Mouse (Mus musculus): ENCODE measurements around the gene Cntn6.

Gene Cntn6

GRCm38 (mm10) chr6:104492490-104493431 lies at the start of gene Cntn6:
Gene Cntn6 (plus strand): TSS chr6:104492790.
- no peak for DNase-seq (ENCODE audit: low spot score in 2 of 2)

- no peak for DNase-seq (ENCODE audit: low spot score in 2 of 2)
Measured at GRCm38 (mm10) chr6:104443731-104444130, 48.9 kb upstream of the Cntn6 start.

- no peak for DNase-seq (ENCODE audit: low spot score in 2 of 2)
Measured at GRCm38 (mm10) chr6:104470706-104471105, 21.9 kb upstream of the Cntn6 start.

GRCm38 (mm10) chr6:104479242-104479641 lies 13.3 kb upstream of the Cntn6 start:
- no peak for DNase-seq (ENCODE audit: low spot score in 2 of 2)

- no peak for DNase-seq (ENCODE audit: low spot score in 2 of 2)
Measured at GRCm38 (mm10) chr6:104493459-104493858, 869 bp downstream of the Cntn6 start.

- no peak for DNase-seq (ENCODE audit: low spot score in 2 of 2)
Measured at GRCm38 (mm10) chr6:104495801-104496200, 3.2 kb downstream of the Cntn6 start.

GRCm38 (mm10) chr6:104563993-104564392 lies 71.4 kb downstream of the Cntn6 start:
- no peak for DNase-seq (ENCODE audit: low spot score in 2 of 2)

GRCm38 (mm10) chr6:104569564-104569963 lies 77.0 kb downstream of the Cntn6 start:
- no peak for DNase-seq (ENCODE audit: low spot score in 2 of 2)

- no peak for DNase-seq (ENCODE audit: low spot score in 2 of 2)
Measured at GRCm38 (mm10) chr6:104588028-104588427, 95.4 kb downstream of the Cntn6 start.

- DNase-seq (ENCODE audit: low spot score in 2 of 2), result no peak
Measured at GRCm38 (mm10) chr6:104600838-104601397, 108.3 kb downstream of the Cntn6 start.

- DNase-seq (ENCODE audit: low spot score in 2 of 2), result no peak
Measured at GRCm38 (mm10) chr6:104602894-104603293, 110.3 kb downstream of the Cntn6 start.

GRCm38 (mm10) chr6:104603371-104603770 lies 110.8 kb downstream of the Cntn6 start:
- no peak for DNase-seq (ENCODE audit: low spot score in 2 of 2)

GRCm38 (mm10) chr6:104605214-104605613 lies 112.6 kb downstream of the Cntn6 start:
- DNase-seq (ENCODE audit: low spot score in 2 of 2), result no peak

- DNase-seq (ENCODE audit: low spot score in 2 of 2), result no peak
Measured at GRCm38 (mm10) chr6:104653518-104653917, 160.9 kb downstream of the Cntn6 start.

- no peak for DNase-seq (ENCODE audit: low spot score in 2 of 2)
Measured at GRCm38 (mm10) chr6:104668701-104669100, 176.1 kb downstream of the Cntn6 start.

- DNase-seq (ENCODE audit: low spot score in 2 of 2), result no peak
Measured at GRCm38 (mm10) chr6:104674249-104674648, 181.7 kb downstream of the Cntn6 start.

GRCm38 (mm10) chr6:104679809-104680495 lies 187.4 kb downstream of the Cntn6 start:
- no peak for DNase-seq (ENCODE audit: low spot score in 2 of 2)

GRCm38 (mm10) chr6:104687980-104688379 lies 195.4 kb downstream of the Cntn6 start:
- DNase-seq (ENCODE audit: low spot score in 2 of 2), result no peak

- DNase-seq (ENCODE audit: low spot score in 2 of 2), result no peak
Measured at GRCm38 (mm10) chr6:104688439-104689125, 196.0 kb downstream of the Cntn6 start.

GRCm38 (mm10) chr6:104728571-104728970 lies 236.0 kb downstream of the Cntn6 start:
- DNase-seq (ENCODE audit: low spot score in 2 of 2), result no peak

- DNase-seq (ENCODE audit: low spot score in 2 of 2), result no peak
Measured at GRCm38 (mm10) chr6:104734256-104734655, 241.7 kb downstream of the Cntn6 start.

GRCm38 (mm10) chr6:104738999-104739398 lies 246.4 kb downstream of the Cntn6 start:
- DNase-seq (ENCODE audit: low spot score in 2 of 2), result no peak
